Mouse (Mus musculus): Measurements from ENCODE around the gene Wdr70.
A peak's percentile ranks its signal among the peaks of the same experiment; 100 is the strongest.
"Not testable (repeated sequence)": the region's sequence is repeated elsewhere in the genome, so short reads cannot be mapped to it uniquely, and the experiment has no call there.

Gene Wdr70

GRCm38 (mm10) chr15:8098774-8099749 is at the start of gene Wdr70:
Gene Wdr70, minus strand, starts transcription at chr15:8099209.
- DNase-seq (ENCODE audit: low read depth, low spot score) = peak; percentile 88

DNA sequence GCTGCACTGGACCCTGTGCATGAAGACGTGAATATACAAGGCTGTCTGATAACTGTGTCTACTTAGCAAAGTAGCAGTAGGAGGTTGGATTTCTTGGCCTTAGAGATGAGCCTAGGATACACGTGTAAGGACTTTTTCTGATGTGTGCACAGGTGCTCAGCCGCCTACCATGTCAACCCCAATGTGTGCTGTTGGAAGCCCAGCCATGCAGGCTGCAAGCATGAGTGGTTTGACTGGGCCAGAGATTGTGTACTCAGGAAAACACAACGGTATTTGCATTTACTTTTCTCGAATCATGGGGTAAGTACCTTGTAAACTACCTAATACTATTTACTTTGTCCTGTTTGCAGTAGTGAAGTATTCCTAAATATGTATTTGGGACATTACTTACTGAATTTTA is 36.6 kb upstream of the Wdr70 start:
- no peak for DNase-seq (ENCODE audit: low read depth, low spot score)

GRCm38 (mm10) chr15:8131761-8132160 is 32.8 kb upstream of the Wdr70 start:
- no peak for DNase-seq (ENCODE audit: low read depth, low spot score)

DNA sequence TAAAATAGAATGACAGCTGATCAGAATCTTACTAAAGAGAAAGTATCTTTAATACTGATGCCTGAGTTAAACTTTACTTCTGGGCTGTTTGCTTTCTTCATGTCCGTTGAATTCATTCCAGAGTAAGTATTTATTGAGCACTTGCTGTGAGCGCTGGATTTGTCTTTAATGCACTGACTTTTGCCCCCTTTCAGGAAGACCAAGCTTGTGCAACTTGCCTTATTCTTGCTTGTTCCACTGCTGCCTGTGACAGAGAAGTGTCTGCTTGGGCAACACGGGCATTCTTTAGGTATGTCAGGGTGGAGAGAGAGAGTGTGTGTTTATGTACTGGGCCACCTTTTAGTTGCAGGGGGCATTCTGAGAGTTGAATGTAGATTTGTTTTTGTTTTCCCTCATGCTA is 32.3 kb upstream of the Wdr70 start:
- DNase-seq (ENCODE audit: low read depth, low spot score) = no peak

- DNase-seq (ENCODE audit: low read depth, low spot score) = no peak
Measured at GRCm38 (mm10) chr15:8129281-8129680, 30.3 kb upstream of the Wdr70 start.

- DNase-seq (ENCODE audit: low read depth, low spot score) = no peak
Measured at GRCm38 (mm10) chr15:8109782-8110181, 10.8 kb upstream of the Wdr70 start.

- peak; percentile 84 for DNase-seq (ENCODE audit: low read depth, low spot score)
Measured at GRCm38 (mm10) chr15:8108966-8109743, 10.1 kb upstream of the Wdr70 start, which contains the start of gene Nup155. Gene Nup155, plus strand, starts transcription at chr15:8109273.

- no peak for DNase-seq (ENCODE audit: low read depth, low spot score)
Measured at GRCm38 (mm10) chr15:8108360-8108965, 9.5 kb upstream of the Wdr70 start.

DNA sequence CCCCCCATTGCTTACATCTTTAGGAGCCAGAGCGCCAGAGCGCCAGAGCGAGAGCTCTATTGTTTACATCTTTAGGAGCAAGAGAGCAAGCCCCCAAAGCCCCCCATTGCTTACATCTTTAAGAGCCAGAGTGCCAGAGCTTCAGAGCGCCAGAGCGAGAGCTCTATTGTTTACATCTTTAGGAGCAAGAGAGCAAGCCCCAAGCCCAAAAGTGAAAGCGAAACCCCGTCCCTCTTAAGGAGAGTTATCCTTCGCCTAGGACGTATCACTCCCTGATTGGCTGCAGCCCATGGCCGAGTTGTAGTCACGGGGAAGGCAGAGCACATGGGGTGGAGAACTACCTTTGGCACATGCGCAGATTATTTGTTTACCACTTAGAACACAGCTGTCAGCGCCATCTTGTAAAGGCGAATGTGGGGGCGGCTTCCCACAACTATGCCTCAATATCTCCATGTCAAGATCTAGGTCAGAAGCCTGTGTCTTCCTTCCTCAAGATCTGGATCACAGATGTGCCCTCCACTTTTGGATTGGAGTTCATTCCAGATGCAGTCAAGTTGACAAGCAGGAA is 3.0 kb upstream of the Wdr70 start:
- not testable (repeated sequence) for DNase-seq (ENCODE audit: low read depth, low spot score)

- peak; percentile 55 for DNase-seq (ENCODE audit: low read depth, low spot score)
Measured at GRCm38 (mm10) chr15:8097853-8098252, 1.2 kb downstream of the Wdr70 start.

DNA sequence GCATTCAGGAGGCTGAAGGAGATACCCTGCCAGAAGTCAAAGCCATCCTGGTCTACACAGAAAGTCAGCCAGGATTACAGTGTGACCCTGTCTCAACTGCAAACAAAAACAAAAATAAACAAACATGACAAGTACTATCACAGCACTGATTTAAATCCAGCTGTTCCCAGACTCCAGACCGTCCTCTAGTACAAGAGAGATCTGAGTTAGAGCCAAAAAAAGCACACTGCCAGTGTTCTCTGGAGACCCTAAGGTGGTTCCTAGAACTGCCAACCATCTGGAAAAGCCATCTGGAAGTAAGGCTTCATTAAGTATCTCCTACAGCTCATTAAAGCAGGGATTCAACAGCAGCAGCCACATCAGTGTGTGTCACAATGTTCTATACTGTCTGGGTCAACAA is 6.3 kb downstream of the Wdr70 start:
- DNase-seq (ENCODE audit: low read depth, low spot score) = not testable (repeated sequence)

GRCm38 (mm10) chr15:8090685-8091084 is 8.3 kb downstream of the Wdr70 start:
- DNase-seq (ENCODE audit: low read depth, low spot score) = no peak

- no peak for DNase-seq (ENCODE audit: low read depth, low spot score)
Measured at GRCm38 (mm10) chr15:8088715-8089114, 10.3 kb downstream of the Wdr70 start.

- DNase-seq (ENCODE audit: low read depth, low spot score) = no peak
Measured at GRCm38 (mm10) chr15:8087293-8087692, 11.7 kb downstream of the Wdr70 start.

DNA sequence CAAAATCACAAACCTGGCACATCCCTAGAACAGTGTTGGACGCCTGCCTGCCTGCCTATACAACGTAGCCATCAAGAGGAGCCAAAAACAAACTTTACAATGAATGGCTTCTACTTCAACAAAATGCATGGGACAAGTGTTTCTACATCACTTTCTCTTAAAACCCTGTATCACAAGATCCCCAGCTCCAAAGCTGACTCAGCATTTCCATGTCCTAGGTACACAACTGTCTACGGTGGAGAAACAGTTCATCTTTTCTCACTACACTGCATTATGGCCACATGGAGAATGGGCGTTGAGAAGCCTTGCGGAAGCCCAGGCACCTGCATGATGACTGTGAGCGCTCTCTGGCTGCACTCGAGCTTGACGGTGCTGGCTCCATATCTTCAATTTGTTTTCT is 16.9 kb downstream of the Wdr70 start:
- no peak for DNase-seq (ENCODE audit: low read depth, low spot score)

- DNase-seq (ENCODE audit: low read depth, low spot score) = not testable (repeated sequence)
Measured at GRCm38 (mm10) chr15:8073159-8073558, 25.9 kb downstream of the Wdr70 start.

DNA sequence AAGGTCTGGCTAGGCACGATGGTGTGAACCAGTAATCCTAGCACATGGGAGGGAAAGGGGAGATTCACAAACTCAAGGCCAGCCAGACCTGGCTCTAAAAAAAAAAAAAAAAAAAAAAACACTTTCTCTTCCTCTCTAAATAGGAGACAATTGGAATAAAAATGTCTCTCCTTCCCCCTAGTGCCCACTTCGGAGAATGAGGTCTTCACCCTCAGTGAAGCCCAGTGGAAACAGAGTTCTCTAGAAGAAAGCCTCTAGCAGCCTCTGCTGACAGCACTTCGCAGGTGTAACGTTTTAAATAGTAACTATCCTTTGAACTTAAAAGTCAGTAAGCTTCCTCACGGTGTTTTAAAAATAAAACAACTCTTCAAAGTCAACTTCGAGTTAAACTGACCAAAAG is 33.8 kb downstream of the Wdr70 start:
- no peak for DNase-seq (ENCODE audit: low read depth, low spot score)

DNA sequence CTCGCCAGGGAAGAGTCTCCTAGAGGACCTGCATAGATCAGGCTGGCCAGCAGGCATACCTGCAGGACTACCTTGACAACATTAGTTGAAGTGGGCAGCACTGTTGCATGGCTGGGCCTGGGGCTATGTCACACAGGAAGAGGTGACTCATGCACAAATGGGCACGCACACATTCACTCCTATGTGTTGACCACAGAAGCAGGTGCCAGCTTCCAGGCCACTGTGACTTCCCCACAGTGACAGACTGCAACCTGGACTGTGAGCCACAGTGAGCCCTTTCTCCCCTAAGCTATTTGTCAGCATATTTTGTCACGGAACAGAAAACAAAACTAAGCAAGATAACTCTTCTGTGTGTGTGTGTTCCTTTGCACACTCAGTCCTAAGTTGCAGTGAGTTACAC is 47.8 kb downstream of the Wdr70 start:
- no peak for DNase-seq (ENCODE audit: low read depth, low spot score)

DNA sequence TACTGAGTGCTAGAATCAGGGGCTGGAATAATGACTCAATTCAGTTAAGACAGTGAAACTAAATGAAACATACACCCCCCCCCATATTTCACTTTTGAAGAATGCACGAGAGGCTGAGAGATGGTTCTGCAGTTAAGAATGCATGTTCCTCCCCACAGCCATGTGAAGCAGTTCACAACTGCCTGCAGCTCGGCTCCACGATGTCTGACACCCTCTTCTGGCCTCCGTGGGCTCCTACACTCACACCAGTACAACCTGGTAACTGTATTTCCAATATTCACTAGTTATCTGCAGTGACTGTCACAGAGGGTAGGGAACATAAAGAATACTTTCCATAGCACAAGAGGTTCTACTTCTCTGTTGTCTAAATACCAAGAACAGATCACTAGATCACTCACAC is 59.2 kb downstream of the Wdr70 start:
- DNase-seq (ENCODE audit: low read depth, low spot score) = no peak

- no peak for DNase-seq (ENCODE audit: low read depth, low spot score)
Measured at GRCm38 (mm10) chr15:8038457-8038856, 60.6 kb downstream of the Wdr70 start.

DNA sequence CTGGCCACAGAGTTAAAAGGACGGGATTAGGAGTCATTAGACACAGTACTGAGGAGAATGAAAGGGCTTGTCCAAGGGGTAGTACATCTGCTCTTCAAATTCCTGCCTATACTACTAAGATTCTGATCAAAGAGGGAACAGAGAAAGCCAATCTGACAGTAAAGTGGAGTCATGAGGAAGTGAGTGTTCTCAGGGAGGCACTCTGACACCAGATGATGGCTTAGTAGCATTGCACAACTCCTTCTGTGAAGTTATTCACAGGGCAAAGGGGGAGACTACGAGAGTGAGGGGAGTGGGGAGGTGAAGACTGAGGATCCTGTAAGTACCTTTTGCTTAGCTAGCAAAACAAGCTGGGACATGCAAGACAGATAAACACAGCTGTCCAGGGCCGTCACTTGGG is 61.2 kb downstream of the Wdr70 start:
- no peak for DNase-seq (ENCODE audit: low read depth, low spot score)

- no peak for DNase-seq (ENCODE audit: low read depth, low spot score)
Measured at GRCm38 (mm10) chr15:8031211-8031610, 67.8 kb downstream of the Wdr70 start.
